Mouse (Mus musculus): Measurements from ENCODE around the gene Dhx16.
A peak's percentile ranks its signal among the peaks of the same experiment; 100 is the strongest.

The Dhx16 gene

GRCm38 (mm10) chr17:35897644-35898573, 18.3 kb downstream of the Dhx16 start:
- DNase-seq, result no peak

DNA sequence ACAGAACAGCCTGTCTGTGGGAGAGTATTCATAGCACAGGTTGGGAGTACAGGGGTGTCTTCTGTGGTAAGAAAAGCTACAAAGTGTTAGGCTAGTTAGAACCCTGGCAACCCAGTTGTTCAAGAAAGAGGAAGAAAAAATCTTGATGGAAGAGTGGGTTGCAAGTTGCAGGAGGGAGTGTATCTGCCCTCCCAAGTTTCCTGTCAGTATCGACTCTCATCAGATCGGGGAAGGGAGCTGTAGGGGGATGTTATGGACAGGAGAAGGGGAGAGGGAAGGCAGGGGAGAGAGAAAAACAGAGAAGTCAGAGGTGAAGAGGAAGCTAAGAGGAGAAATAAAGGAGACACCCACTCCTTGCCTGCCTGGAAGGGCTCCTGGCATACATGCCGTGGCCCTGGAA, 21.0 kb downstream of the Dhx16 start:
- DNase-seq, result no peak

DNA sequence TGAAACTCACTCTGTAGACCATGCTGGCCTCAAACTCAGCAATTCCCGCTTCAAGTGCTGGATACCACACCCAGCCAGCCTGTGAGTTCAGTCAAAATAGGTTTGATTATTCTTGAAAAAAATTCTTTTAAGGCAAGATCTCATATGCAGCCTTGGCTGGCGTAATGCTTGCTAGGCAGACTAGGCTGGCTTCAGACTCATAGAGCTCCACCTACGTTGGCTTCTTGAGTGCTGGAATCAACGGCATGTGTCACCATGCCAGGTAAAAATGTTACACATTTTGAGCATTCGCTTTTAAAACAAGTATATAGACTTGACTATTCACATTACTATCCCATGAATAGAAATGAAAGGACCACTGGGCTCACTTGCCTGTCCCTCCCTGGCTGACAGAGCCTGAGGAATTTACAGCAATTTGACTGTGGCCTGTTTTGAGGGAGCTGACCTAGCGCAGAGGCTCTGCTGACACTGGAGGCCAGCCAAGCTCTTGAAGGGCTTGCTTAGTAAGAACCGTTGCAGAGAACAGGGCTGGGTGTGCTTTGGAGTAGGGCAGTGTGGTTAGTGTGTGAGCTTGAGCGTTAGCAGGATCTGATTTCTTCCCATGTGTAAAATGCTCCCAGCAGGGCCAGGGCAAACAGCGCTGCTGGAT, 23.8 kb downstream of the Dhx16 start:
- no peak for DNase-seq

DNA sequence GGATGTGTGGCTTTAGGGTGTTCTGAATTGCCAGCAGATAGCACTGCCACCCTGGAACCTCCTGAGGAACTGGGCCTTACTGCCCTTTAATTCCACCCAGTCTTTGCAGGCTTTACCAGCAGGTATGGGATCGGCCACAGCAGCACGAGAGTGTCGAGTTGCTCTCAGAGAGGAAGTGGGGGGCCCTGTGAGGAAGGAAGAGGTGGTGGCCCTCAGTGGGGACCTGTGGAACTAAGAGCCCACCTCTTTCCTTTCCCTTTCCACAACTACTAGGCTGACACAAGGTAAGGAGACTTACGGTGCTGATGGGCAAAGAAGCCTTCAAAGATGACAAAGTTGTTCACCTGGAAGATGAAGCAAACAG, 24.4 kb downstream of the Dhx16 start:
- no peak for DNase-seq

DNA sequence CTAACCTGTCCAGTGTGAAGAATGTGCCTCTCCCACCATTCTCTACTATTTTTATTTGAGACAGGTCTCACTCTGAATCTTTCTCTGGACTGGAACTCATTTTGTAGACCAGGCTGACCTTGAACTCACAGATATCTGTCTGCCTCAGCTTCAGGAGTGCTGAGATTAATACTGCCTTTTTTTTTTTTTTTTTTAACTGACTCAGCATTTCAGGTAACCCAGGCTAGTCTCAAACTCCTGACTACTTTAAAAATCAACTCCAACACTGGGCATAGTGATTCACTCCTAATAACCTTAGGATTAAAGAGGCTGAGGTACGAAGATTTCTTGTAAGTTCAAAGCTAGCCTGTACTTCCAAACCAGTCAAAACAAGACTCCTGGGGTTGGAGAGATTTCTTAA, 26.0 kb downstream of the Dhx16 start:
- DNase-seq, result no peak

- no peak for DNase-seq
Observed at GRCm38 (mm10) chr17:35907609-35908008, 28.0 kb downstream of the Dhx16 start.

DNA sequence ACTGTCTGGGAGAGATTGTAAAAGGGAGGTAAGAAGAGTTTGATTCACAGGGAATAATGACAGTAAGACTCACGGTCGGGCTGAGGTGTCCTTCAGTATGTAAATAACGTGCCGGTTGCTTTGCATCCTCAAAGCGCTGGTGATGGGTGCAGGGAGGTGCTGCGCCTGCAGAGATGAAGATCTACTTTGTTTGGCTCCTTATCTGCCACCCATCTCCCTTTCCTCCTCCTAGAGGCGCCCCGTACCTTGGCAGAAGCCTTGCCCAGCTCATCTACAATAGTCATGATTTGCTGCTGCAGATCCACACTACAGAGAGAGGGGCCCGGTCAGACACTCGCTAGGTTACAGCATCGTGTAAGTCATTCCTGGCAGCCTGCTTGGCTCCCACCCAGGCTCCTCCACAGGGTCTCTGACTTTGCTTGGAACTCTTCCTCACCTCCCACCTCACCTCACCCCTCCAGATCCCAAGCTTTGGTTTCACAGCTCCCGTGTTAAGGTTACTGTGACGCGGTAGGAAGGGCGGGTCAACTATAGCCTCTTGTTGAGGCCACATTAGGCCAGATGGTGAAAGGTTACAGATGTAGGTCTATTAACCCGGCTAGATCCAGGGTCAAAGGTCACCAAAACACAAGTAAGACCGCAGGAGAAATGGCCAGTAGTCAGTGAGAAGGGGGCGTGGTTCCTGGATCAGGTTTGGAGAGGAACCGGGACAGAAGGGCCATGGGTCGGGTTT, 29.7 kb downstream of the Dhx16 start:
- no peak for DNase-seq

- peak; percentile 96 for DNase-seq
Observed at GRCm38 (mm10) chr17:35909919-35910369, 30.3 kb downstream of the Dhx16 start, which contains the start of gene Atat1. Gene Atat1, minus strand, starts transcription at chr17:35910075.

DNA sequence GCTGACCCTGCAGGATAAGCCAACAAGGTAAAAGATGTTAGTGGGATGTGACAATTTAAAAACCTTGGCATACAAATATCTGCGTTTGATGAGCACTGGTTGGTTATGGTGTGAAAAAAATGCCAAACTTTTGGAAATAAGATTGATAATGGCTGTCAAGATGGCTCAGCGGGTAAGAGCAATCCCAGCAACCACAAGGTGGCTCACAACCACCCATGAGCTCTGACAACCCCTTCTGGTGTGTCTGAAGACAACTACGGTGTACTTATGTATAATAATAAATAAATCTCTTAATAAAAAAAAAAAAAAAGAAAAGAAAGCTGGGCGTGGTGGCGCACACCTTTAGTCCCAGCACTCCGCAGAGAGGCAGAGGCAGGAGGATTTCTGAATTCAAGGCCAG, 35.4 kb downstream of the Dhx16 start:
- no peak for DNase-seq

GRCm38 (mm10) chr17:35915538-35916296, 36.1 kb downstream of the Dhx16 start:
- DNase-seq, result no peak

DNA sequence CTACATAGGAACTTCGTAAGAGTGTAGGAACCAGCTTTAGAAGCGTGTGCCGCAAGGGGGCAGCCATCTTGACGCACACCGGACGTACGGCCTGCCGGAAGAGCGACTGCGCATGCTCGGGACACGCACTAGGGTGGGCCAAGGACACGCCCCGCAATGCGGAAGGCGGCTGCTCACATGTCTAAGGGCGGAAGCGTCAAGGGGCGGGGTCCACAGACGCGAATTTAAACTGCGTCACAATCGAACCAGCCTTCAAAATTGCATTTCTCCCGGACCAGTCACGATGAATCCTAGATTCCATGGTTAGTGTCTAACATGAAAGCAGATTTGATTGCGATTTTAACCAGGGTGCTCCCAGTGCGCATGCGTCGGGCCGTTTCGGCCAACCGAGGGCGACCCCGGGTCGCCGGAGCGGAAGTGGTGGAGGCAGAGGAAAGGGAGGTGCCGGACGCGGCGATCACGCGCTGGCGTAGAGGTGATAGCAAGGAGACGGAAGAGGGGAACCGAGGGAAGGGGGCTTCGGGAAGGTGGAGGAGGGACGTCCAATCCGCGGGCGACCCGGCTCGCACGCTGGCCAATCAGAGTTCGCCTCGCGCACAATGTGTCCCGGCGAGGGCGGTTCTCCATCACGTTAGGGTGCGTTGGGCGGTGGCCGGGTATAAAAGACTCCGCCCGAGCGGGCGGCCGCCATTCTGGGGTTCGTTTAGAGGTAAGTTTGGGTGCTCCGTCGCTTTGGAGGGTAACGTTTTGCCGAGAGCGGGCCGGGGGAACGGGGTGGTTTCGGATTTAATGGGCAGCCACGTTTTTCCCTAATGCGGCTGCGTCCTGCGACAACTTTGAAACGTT, 36.9 kb downstream of the Dhx16 start, which contains the start of the genes Mrps18b and Ppp1r10:
Mrps18b (minus strand) TSS at position 93 of the 846 bp plus-strand sequence.
Ppp1r10 (plus strand) TSS at position 138 of the 846 bp plus-strand sequence.
- peak; percentile 100 for DNase-seq

DNA sequence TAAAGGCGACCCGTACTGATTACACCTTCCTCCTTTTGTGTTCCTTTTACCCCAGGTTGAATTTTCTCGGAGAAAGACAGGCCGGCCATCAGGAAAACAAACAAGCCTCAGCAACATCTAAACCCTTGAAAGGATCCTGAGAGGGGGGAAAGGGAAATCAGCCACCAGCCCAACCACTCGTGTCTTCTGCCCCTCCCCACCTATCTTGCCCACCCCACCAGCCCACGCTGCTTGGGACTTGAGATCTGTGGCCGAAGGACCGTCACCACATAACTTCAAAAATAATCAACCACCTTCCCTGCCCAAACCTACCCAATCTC, 37.5 kb downstream of the Dhx16 start:
- no peak for DNase-seq

GRCm38 (mm10) chr17:35917463-35918251, 38.0 kb downstream of the Dhx16 start:
- DNase-seq, result peak; percentile 77

GRCm38 (mm10) chr17:35918276-35919059, 38.8 kb downstream of the Dhx16 start:
- DNase-seq, result no peak

DNA sequence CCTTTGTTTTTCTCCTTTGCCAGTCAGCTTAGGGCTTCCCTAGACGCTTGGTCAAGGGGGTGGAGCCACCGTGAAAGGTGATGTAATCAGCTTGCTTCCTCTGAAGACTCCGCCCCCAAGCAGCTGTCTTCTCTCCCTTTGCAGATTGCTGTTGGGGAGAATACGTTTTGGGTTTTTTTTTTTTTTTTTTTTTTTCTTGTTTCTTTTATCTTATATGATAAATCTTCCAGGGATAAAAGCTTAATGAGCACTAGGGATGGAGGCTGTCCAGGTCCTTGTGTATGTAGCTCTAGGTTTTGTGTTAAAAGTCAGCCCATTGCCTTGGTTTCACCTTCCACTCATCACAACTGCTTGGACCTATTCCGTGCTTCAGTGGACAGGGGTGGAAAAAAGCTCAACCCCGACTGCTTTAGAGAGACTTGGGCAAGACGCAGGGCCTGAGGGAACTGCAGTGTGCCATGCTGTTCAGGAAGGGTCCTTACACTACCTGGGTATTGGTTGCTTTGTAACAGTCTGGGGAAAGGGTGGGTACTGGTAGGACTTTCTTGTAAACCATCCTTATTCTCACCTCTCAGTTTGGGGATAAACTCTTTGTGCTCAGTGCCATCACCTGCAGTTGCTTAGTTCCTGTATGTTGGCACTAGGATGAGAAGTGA, 39.6 kb downstream of the Dhx16 start:
- DNase-seq, result peak; percentile 98

DNA sequence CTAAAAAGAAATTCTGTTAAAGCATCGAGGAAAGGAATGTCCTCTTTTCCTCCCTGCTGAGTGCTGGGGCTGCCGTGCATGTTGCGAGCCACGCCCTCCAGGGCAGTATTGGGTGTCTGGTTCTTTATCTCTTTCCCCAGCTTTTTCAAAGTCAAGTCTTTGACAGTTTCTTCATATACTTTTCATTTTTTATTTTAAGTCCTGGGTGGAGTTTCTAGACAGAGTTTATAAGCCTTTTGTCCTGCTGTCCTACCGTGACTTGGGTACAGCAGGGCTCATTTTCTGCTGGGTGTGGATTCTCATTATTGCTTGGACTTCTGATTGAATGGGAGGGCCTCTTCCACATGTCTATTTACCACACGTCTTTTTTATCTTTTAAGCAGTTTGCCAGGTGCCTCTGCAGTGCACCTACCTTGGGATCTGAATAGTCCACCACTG, 40.3 kb downstream of the Dhx16 start:
- DNase-seq, result no peak

- DNase-seq, result no peak
Observed at GRCm38 (mm10) chr17:35920384-35920783, 40.8 kb downstream of the Dhx16 start.

DNA sequence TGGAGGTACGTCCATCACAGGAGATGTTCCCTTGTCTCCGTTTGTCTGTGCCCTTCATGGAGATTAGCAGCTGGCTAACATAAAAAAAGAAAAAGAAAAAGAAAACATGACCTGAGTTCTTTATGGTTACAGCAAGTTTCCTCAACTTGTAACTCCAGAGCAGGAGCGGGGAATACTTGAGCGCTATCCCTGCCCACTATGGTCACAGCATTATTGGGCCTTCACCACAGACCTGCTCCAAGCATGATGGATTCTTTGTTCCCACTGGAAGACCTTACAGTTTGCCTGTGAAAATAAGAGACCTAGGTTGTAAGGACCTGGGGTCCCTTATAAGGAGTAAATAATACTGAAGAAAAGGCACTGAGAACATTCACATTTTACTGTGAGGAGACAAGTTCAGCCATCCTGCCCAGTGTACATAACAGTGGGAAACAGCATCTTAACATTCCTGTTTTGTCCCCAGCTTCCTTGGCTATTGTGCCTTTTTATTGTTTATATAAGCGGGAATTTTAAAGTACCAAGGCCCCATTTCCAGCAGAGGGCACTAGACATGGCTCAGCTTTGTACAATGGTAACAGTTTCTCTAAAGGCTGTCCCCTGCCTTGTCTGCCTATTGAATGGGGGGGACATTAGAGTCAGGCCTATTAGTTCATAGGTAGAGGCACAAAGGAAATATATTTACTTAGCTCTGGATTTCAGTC, 41.4 kb downstream of the Dhx16 start:
- no peak for DNase-seq

- DNase-seq, result no peak
Observed at GRCm38 (mm10) chr17:35921710-35922109, 42.1 kb downstream of the Dhx16 start.
